Mouse (Mus musculus) hindlimb bud, embryonic 11.5 days (tissue): ENCODE results near the gene Dnajc16.
"Not testable (repeated sequence)": the region's sequence is repeated elsewhere in the genome, so short reads cannot be mapped to it uniquely, and the experiment has no call there.

Experiments
- DNase-seq: peaks from one replicate; pipeline ENCODE4 v3.0.0-alpha.2; 2012; ENCODE audit warnings: low read depth, low spot score; ENCODE audit errors: extremely low spot score

Dnajc16 gene

GRCm38 (mm10) chr4:141796954-141797353 is 6.2 kb upstream of the Dnajc16 start:
- no peak for DNase-seq

GRCm38 (mm10) chr4:141796356-141796755 is 5.6 kb upstream of the Dnajc16 start:
- no peak for DNase-seq

GRCm38 (mm10) chr4:141794152-141794535 is 3.4 kb upstream of the Dnajc16 start:
- DNase-seq, result no peak

GRCm38 (mm10) chr4:141793282-141794151 is 2.8 kb upstream of the Dnajc16 start, which contains the start of gene Casp9:
Gene Casp9, plus strand, starts transcription at chr4:141793612.
- DNase-seq, result peak; percentile 87

- DNase-seq, result no peak
Observed at GRCm38 (mm10) chr4:141792554-141793281, 2.0 kb upstream of the Dnajc16 start.

- no peak for DNase-seq
Observed at GRCm38 (mm10) chr4:141791951-141792350, 1.2 kb upstream of the Dnajc16 start.

GRCm38 (mm10) chr4:141791486-141791885 is 755 bp upstream of the Dnajc16 start:
- no peak for DNase-seq

- DNase-seq, result no peak
Observed at GRCm38 (mm10) chr4:141789564-141790218, 1.0 kb downstream of the Dnajc16 start.

GRCm38 (mm10) chr4:141787462-141787861 is 3.3 kb downstream of the Dnajc16 start:
- DNase-seq, result no peak

- DNase-seq, result no peak
Observed at GRCm38 (mm10) chr4:141787046-141787445, 3.7 kb downstream of the Dnajc16 start.

GRCm38 (mm10) chr4:141786141-141786540 is 4.6 kb downstream of the Dnajc16 start:
- DNase-seq, result no peak

GRCm38 (mm10) chr4:141784835-141785234 is 5.9 kb downstream of the Dnajc16 start:
- no peak for DNase-seq

- no peak for DNase-seq
Observed at GRCm38 (mm10) chr4:141781201-141781985, 9.3 kb downstream of the Dnajc16 start.

GRCm38 (mm10) chr4:141779828-141780227 is 10.9 kb downstream of the Dnajc16 start:
- no peak for DNase-seq

GRCm38 (mm10) chr4:141773019-141773418 is 17.7 kb downstream of the Dnajc16 start:
- not testable (repeated sequence) for DNase-seq

GRCm38 (mm10) chr4:141771823-141772222 is 18.9 kb downstream of the Dnajc16 start:
- DNase-seq, result no peak

- DNase-seq, result no peak
Observed at GRCm38 (mm10) chr4:141769501-141770160, 21.1 kb downstream of the Dnajc16 start.

GRCm38 (mm10) chr4:141767353-141768036 is 23.2 kb downstream of the Dnajc16 start:
- no peak for DNase-seq

GRCm38 (mm10) chr4:141766668-141767352 is 23.9 kb downstream of the Dnajc16 start:
- no peak for DNase-seq
